Mouse (Mus musculus) frontal cortex, adult (tissue): ENCODE measurements at regions not wholly inside any gene's neighbourhood (a gene's known extent, or its start where the extent isn't known, plus 50 kb on each side); places are given as distances from the start of the nearest gene placed in this dataset.

ENCODE experiments used
- ATAC-seq: cut with Nextera tagmentation; 2 replicates; pipeline ENCODE4 v1.9.2; 2017; ENCODE audit warnings: mild to moderate bottlenecking, moderate library complexity, mixed read lengths; ENCODE audit not compliant: low TSS enrichment

- no peak for ATAC-seq
Observed at GRCm38 (mm10) chr5:49909483-49909882, 149.3 kb downstream of the Adgra3 start.

- peak; percentile 92 for ATAC-seq
Observed at GRCm38 (mm10) chr5:49896106-49896505, 162.7 kb downstream of the Adgra3 start.

GRCm38 (mm10) chr5:49880383-49880782, 178.4 kb downstream of the Adgra3 start:
- ATAC-seq = no peak

- no peak for ATAC-seq
Observed at GRCm38 (mm10) chr5:49876240-49876639, 182.6 kb downstream of the Adgra3 start.

- ATAC-seq = peak; percentile 65
Observed at GRCm38 (mm10) chr5:49857202-49857601, 201.6 kb downstream of the Adgra3 start.

GRCm38 (mm10) chr5:49856036-49856435, 202.8 kb downstream of the Adgra3 start:
- no peak for ATAC-seq

- no peak; the same call in 1 of the 2 replicates for ATAC-seq
Observed at GRCm38 (mm10) chr5:49848680-49849079, 210.1 kb downstream of the Adgra3 start.

GRCm38 (mm10) chr5:49848174-49848573, 210.6 kb downstream of the Adgra3 start:
- ATAC-seq = no peak

- ATAC-seq = peak; percentile 59; the same call in 1 of the 2 replicates
Observed at GRCm38 (mm10) chr5:49818832-49819231, 240.0 kb downstream of the Adgra3 start.

GRCm38 (mm10) chr5:49816751-49817150, 242.1 kb downstream of the Adgra3 start:
- ATAC-seq = no peak

- ATAC-seq = no peak
Observed at GRCm38 (mm10) chr5:49813335-49813734, 245.5 kb downstream of the Adgra3 start.

- ATAC-seq = no peak
Observed at GRCm38 (mm10) chr5:49788494-49789160, 263.9 kb upstream of the Kcnip4 start.

GRCm38 (mm10) chr5:49783728-49784127, 259.0 kb upstream of the Kcnip4 start:
- no peak for ATAC-seq

- peak; percentile 85 for ATAC-seq
Observed at GRCm38 (mm10) chr5:49761054-49761453, 236.3 kb upstream of the Kcnip4 start.

GRCm38 (mm10) chr5:49755531-49755930, 230.8 kb upstream of the Kcnip4 start:
- no peak for ATAC-seq

- no peak for ATAC-seq
Observed at GRCm38 (mm10) chr5:49712607-49713006, 187.9 kb upstream of the Kcnip4 start.

GRCm38 (mm10) chr5:49682156-49682555, 157.4 kb upstream of the Kcnip4 start:
- ATAC-seq = no peak

- ATAC-seq = no peak
Observed at GRCm38 (mm10) chr5:49681514-49681913, 156.8 kb upstream of the Kcnip4 start.

GRCm38 (mm10) chr5:49675885-49676284, 151.2 kb upstream of the Kcnip4 start:
- no peak for ATAC-seq

- ATAC-seq = no peak
Observed at GRCm38 (mm10) chr5:49665196-49665595, 140.5 kb upstream of the Kcnip4 start.

- peak; percentile 81 for ATAC-seq
Observed at GRCm38 (mm10) chr5:49663928-49664327, 139.2 kb upstream of the Kcnip4 start.

GRCm38 (mm10) chr5:49662096-49662495, 137.4 kb upstream of the Kcnip4 start:
- ATAC-seq = no peak

- ATAC-seq = no peak
Observed at GRCm38 (mm10) chr5:49660598-49660997, 135.9 kb upstream of the Kcnip4 start.

- ATAC-seq = peak; percentile 97
Observed at GRCm38 (mm10) chr5:49650953-49651352, 126.2 kb upstream of the Kcnip4 start.
